Mouse (Mus musculus): ENCODE measurements around the gene Pex26.

Gene Pex26

DNA sequence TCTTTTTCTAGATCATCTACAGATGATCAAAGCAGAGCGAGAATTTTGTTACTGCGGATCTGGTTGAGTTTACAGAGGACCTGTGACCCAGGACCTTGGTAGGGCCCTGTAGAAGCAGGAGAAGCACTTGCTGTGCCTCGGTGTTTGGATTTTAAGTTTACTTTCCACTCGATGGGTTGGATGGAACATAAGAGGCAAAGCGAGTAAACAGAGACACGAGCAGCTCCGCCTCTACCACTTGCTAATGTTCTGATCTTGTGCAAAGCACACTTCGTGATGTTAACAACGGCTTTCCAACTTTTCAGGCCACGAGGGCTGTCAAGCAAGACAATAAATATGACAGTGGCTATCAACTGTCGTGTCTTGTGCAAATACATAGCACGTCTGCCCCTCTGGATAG, 20.9 kb upstream of the Pex26 start:
- DNase-seq (ENCODE audit: low read depth in 1 of 2, low spot score in 2 of 2), result no peak

DNA sequence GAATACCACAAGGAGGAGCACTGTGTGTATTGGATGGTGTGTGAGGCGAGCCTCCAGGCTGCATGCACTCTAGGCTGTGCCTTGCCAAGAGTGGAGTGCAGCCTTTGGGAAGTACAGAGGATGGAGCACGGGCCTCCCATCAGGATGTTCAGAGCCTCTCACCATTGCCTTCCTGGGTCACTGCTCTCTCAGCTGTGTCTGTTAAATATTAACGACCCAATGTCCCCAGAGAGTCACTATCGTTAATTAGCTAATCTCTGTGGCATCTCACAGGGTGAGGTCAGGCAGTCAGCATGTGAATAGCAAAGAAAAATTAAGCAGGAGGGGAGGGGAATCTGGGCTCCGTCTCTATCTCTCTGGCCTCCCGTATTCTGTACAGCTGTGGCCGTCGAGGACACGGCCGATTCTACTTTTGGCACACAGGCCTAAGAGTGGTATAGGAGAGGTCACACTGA, 17.3 kb upstream of the Pex26 start:
- no peak for DNase-seq (ENCODE audit: low read depth in 1 of 2, low spot score in 2 of 2)

DNA sequence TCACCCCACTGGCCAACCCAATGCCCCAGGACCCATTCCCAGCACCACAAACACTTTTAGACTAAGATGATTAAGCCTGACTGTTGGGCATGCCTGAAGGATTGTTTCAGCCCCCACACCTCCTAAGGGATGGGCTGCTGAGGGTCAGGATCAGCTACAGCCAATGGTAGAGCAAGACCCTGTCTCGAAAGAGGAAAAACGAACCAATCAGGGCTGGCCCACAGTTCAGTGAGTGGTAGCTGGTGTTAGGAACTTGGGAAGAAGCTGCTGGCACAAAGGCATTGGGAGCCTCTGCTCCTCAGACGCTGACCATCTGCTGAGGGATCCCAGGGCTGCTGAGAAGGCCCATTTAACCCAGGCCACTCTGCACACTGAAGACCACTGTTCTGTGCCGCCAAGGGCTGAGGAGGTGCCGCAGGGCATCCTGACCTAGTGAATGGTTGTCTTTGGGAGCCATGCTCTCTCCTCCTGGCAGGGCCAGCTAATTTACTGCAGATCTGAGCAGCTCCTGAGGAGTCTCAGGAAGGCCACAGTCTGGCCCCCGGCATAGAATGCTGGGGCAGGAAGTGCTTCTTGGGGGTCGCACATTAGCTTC, 16.0 kb upstream of the Pex26 start:
- DNase-seq (ENCODE audit: low read depth in 1 of 2, low spot score in 2 of 2), result no peak

DNA sequence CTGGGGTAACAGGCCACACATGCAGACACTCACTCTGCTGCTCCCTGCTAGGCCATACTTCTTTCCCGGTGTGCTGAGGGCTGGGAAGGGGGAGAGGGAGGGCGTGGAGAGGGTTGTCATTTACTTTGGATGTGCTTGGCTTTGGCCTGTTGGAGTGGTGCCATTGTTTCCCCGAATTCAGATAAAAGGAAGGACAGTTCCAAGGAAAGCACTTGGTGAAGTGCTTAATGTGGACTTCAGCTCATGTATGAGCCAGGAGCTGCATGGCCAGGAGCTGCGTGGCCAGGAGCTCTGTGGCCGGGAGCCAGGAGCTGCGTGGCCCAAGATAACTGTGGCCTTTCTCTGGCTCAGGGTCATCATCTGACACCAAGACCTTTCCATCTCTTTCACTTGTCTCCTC, 12.4 kb upstream of the Pex26 start:
- no peak for DNase-seq (ENCODE audit: low read depth in 1 of 2, low spot score in 2 of 2)

DNA sequence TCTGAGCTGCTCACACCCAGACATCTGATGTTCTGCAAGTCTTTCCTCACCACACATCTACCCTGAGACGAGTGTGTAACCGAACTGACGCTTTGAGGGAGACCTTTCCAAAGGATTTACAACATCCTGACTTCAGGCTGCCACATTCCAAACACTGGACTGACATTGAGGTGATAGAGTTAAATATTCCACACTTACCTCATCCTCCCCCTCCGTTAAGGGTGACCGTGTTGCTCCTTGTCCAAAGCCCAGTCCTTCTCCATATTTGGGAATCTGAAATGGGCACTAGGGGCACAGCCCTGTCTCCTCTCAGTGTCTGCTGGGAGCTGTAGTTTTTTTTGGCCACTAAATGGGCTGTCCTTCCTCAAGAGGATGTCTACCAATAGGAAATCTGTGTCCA, 10.0 kb upstream of the Pex26 start:
- DNase-seq (ENCODE audit: low read depth in 1 of 2, low spot score in 2 of 2), result no peak

DNA sequence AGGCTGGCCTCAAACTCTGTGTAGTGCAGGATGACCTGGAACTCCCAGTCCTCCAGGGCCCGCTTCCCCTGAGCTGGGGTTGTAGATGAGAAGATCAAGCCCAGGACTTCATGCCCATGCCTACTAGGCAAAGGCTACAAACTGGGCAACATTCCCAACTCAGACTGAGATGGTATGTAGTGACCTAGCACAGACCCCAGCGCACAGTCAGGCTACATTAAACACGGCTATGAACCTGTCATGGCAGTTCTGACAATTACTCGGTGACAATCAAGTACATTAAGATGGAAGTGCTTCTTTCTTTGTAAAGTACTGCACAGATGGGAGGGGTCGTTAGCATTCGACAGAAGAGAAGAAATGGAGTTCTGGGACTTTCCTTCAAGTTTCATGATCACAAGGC, 8.7 kb upstream of the Pex26 start:
- DNase-seq (ENCODE audit: low read depth in 1 of 2, low spot score in 2 of 2), result no peak

DNA sequence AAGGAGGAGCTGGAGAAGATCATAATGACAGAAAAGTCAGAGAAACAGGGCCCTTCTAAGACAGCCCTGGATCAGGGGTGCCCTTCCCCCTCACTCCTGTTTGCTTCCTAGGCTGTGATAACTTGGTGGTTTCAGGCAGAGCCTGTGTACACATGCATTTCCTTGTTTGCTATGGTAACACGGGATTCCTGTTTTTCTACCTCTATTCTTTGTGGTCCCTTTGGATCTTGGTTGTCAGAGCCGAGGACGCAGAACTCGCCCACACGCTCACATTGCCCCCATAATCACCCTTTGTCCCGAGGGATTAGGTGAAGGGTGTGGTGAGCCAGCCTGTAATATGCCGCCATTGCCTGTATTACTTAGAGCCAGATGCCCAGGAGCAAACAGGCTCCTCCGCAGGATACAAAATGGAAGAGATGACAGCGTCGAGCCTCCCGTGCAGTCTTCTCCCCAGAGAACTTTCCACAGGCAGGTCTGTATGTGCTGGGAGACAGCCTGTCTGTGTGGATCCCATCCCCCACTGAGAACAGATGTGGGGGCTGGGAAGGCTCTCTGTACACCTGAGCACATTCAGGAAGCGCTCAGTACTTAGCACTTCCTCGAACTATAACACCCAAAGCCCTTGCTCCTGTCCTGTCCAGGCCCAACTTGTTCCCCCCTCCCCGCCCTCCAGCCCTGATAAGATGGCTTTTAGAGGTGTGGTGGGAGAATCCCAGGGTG, 7.3 kb upstream of the Pex26 start:
- no peak for DNase-seq (ENCODE audit: low read depth in 1 of 2, low spot score in 2 of 2)

DNA sequence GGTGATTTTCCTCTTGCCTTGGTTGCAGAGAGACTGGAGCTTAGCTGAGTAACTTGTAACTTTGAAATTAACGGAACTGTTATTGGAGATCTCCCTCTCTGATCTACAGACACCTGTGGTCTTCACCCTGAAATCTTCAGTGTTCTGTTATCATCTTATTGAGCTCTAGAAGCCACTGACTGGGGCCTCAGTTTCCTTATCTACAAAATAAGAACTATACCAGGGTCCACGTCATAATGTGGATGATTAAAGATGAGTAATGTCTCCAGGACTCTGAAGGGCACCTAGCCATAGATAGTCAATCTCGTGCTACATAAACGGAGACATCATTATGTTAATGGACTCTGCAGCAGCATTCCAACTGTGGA, 6.8 kb upstream of the Pex26 start:
- no peak for DNase-seq (ENCODE audit: low read depth in 1 of 2, low spot score in 2 of 2)

DNA sequence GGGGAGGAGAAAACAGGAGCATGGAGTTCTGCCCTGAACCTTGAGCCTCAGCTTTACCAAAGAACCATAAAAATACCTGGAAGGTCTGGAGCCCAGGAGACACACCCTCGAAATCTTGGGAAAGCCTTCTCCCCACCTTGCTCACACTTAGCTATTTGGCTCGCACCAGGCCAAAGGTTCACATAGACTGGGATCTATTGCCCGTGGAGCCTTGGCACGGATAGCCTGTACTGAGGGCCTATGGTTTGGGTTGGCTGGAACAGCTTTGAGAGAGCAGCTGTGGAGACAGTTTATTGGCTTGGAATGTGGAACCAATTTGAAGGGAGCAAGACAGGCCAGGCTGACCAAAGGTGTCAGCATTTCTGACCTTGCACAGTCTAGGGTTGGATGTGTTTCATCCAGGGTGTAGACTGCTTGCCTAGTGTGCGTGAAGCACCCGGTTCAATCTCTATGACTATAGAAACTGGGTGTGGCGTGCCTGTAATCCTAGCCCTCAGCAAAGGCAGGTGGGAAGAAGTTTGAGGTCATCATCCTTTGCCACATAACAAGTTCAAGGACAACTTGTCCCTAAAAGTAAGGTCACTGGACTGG, 6.3 kb upstream of the Pex26 start:
- no peak for DNase-seq (ENCODE audit: low read depth in 1 of 2, low spot score in 2 of 2)

DNA sequence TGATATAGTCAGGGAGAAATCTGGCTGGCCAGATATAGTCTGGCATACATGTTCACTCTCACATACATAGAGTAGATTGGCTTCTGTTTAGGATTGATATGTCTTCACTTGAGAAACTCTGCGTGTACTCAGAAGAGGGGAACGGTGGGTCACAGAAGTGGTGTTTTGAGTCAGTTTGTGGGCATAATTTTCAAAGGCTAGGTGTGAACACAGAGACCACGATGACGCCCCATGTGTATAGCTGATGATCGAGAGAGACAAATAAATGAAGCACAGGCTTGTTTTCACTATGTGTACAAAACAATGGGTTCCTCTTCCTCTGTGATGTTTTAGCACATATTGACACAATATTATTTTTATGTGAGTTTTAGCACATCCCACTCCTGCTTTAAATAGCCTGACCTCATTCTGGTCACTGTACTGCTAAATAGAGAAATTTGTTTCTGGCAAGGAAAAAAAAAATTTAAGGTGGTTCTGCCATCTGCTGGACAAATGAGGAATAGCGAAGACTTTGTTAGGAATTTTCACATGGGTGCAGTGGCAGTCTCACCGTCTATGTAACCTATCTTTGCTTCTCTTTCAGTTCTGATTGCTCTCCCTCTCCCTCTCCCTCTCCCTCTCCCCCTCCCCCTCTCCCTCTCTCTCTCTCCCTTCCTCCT, 4.6 kb upstream of the Pex26 start:
- no peak for DNase-seq (ENCODE audit: low read depth in 1 of 2, low spot score in 2 of 2)

DNA sequence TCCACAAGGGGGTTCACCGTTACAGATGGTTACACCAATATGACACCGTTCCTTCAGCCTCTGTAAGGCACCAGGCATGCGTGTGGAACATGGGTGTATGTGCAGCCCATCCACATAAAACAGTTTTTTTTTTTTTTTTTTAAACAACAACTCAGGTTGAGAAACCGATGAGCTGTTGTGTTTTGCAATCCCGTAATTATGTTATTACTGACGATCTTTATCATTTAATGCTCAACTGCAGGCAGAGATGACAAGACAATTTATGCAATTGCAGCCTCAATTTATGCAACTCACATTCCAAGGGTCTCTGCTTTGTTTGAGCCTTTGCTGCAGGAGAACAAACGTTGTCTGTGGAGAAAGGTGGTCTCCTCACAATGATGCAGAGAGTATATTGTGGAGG, 3.6 kb upstream of the Pex26 start:
- DNase-seq (ENCODE audit: low read depth in 1 of 2, low spot score in 2 of 2), result no peak

DNA sequence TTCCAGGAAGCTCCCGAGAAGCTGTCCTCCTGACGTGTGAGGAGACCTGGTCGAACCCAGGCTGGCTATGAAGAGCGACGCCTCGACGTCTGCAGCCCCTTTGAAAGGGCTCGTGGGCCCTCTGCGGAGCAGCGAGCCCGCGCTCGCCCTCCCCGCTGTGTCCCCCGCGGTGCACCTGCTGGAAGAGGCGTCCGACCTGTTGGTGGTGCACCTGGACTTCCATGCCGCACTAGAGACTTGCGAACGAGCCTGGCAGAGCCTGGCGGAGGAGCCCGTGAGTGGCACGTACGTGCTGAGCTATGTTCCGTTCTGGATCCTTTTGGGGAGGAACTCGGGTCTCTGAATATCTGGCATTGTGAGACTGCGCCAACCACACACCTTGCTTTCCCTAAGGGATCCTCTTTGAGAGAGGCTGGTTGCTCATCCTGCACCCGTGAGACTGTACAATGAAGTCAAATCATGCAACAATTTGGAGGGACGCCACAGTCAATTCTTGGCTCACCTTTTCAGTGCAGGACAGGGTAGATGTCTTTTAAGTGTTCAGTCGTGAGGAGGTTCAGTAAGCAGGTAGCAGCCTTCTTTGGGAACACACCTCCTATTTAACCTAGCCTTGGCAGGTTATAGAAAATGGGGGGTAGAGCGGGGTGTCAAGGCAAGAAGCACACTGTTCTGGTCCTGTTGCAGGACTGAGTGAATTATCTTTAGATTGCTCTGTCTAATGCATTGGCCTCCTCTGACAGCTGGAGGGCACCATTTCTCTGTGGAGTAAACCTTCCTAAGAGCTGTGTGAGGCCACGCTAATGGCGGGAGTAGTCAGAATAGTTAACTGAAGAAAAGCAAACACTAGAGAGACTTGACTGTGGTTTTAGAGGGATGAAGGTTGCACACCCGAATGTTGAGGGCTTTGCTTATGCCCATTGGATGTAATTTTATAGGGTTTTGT, 1.0 kb downstream of the Pex26 start:
- peak in 1 of 2 experiments; percentile 23 for DNase-seq (ENCODE audit: low read depth in 1 of 2, low spot score in 2 of 2)

DNA sequence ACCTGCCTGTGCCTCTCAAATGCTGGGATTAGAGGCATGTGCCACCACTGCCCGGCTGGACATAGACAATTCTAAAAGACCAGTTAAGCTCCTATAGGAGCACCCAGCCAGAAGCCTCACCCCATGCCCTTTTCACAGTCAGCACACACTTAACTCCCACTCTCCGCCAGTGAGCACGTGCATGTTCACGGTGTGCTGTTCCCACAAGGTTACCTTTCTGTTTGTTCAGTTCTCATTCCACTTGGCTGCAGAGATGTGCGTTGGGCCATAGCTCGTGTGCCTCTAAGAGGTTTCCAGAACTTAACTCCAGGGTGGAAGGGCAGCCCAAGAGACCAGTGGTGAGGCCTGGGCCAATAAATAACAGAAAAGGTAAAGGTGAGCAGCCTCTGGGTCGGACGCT, 1.8 kb downstream of the Pex26 start:
- no peak for DNase-seq (ENCODE audit: low read depth in 1 of 2, low spot score in 2 of 2)

DNA sequence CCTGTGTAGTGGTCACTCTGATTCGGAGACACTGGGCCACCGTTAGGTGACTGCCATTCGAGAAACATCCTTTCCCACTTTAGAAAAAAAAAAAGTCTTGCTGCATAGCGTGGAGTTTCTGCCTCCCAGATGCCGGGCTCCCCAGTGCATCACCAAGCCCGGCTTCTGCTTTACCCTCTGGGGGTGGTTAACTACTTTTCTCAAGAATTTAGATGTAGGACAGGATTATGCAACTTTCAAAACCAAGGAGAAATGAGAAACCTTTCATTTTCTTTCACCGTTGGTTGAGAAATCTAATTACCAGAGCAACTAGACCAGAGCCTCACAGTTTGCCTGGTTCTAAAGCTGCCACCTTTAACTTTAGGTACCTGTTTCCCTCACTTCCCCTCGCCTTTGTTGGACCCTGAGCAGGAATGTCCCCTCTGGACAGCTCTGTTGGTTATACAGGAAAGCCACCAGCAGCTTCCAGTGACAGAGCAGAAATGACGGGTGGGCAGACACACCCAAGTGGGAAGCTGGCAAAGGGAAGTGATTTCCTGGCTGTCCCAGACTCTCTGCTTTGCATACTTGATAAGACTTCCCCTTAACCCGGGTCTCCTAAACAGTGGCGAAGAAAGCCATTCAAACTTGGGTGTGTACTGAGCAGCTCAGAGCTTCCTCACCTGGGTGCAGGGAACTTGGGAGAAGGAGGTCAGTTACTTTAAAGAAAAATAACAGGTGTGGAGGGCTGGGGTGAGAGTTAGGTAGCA, 8.0 kb downstream of the Pex26 start:
- peak in 1 of 2 experiments; percentile 21 for DNase-seq (ENCODE audit: low read depth in 1 of 2, low spot score in 2 of 2)

DNA sequence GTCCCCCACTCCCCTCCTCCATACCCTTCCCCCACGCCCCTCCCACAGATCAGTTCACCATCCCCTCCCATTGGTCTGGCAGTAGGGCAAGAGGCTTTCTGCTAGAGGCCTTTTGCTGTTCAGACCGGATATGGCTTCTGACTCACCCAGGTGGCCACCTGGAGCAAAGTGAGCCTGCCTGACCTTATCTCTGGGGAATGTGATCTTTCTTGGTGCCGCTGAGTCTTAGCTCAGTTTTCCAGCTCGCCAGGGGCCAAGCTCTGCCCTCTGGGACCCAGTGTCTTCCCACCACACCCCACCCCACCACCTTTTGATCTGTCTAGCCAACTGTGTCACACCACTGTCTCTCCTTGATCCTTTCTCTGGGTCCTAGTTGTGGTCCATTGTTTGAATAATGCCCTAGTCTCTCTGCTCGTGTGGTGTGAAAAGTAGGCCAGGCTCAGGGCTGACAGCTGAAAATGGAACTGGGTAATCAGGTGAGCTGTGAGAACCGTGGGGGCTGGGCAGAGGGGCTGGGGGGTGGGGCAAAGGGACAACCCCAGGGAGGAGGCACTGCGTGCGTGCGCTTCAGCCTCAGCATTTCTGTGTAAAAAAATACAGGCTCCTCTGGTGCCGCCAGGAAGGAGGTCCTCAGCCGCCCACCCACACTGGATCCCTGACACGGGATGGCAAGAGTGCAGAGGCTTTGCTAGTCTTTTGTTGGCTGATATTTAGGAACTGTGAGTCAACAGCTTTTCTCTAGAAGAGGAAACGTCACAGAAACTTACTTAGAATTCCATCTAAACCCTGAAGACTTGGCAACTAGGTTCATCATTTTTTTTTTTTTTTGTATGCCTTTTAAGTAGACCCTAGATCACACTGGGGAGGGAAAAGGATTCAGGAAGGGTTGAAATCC, 10.8 kb downstream of the Pex26 start:
- no peak for DNase-seq (ENCODE audit: low read depth in 1 of 2, low spot score in 2 of 2)

DNA sequence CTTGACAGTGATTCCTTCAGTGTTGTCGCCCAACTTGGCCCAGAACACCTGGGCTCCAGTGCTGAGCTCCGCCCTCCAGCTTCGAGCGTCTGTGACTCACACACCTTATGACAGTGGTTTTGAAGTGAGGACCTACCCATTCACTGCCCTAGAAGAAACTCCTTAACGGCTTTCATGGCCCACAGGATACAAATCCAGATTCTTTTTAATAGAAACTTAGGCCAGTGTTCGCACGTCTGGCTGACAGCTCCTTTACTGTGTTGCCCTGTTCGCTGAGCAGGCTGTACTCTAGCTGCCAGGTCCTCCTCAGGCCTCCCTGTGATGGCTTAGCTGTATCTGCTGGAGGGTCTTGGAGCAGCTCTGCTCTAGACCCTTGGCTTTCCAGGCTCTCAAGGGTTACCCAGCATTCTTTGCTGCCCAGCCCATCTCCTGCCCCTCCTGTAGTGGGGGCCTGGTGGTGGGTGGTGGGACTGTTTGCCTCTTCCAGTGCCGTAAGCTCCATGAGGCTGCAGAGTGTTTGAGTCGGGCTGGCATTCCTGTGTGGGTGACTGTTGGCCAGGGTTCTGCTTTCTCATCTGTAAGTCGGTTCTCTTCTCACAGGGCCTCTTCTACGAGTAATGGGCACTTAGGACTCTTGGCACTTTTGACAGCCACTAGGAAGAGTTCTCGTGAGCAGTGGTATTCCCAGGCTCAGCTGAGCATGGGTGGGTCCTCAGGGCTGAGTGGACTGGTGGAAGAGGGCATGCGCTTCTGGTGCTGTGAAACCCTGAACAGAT, 11.7 kb downstream of the Pex26 start:
- no peak for DNase-seq (ENCODE audit: low read depth in 1 of 2, low spot score in 2 of 2)

DNA sequence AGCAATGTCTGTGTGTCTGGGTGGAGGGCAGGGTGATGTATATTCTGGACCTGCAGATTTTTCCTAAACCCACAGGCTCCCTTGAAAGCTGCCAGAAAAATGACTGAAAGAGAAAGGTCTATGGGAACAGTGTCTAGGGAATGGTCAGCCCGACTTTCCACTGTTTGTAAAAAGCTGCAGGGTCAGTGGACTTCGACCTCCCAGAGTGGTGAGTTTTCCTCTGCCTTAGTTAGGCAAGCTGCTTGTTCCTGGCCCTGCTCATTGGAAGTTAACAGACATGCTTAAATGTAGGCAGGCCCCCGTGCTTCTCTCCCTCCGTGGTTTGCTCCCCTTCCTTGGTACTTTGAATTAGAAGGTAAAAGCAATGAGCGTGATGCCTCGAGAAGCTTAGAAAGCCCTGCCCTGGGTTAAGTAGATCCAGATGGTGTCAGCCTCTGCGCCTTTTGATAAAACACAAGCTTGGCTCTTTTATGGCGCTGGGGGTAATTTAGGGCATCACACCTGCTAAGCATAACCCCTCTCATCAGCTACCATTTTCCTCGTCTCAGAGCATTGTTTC, 14.4 kb downstream of the Pex26 start:
- no peak for DNase-seq (ENCODE audit: low read depth in 1 of 2, low spot score in 2 of 2)

DNA sequence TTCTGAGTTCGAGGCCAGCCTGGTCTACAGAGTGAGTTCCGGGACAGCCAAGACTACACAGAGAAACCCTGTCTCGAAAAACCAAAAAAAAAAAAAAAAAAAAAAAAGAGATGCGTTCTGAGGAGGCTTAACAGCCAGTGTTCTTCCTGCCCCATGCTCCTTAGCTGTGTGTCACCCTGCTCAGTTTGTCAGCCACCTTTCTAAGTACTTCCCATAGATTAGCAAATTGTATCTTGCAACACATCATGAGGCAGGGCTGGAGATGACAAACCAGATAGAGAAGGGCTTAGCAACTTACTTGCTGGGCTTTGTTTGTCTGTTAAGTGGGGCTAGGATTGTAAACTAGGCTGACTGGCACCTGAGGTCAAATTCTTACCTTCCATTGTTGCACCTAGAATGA, 17.0 kb downstream of the Pex26 start:
- no peak for DNase-seq (ENCODE audit: low read depth in 1 of 2, low spot score in 2 of 2)

All from monocyte, adult 2 months (primary cell).